Mouse (Mus musculus) heart, postnatal 25 days (tissue): ENCODE measurements around the gene Fam189a1. TPM values are rescaled to one million over a fixed set of nuclear protein-coding genes. Genes with fewer than 3 reads are reported as not detected.

Experiments used
- DNase-seq: peaks from one replicate; pipeline ENCODE4 v3.0.0; 2022; ENCODE audit warnings: low spot score
- intact Hi-C: fragments of 180-260 bp; cut with DNase I; formaldehyde crosslinking; loops from one replicate; pipeline ENCODE4 v1.15.1; 2025
- total RNA-seq, 2 experiments: library from RNA; stranded (reverse); gene quantifications; 2 replicates each; pipeline ENCODE4 v1.2.3; 2021

Gene Fam189a1
- total RNA-seq, 2 experiments from 2014 or later: not detected

- intact Hi-C loops: no loop called here
- no peak for DNase-seq
Measured at GRCm38 (mm10) chr7:64770779-64771390, 385.5 kb downstream of the Fam189a1 start.

GRCm38 (mm10) chr7:64769768-64770167 is 386.6 kb downstream of the Fam189a1 start:
- DNase-seq: no peak
- intact Hi-C loops: no loop called here

- intact Hi-C loops: no loop called here
- DNase-seq: no peak
Measured at GRCm38 (mm10) chr7:64765595-64765994, 390.8 kb downstream of the Fam189a1 start.

DNA sequence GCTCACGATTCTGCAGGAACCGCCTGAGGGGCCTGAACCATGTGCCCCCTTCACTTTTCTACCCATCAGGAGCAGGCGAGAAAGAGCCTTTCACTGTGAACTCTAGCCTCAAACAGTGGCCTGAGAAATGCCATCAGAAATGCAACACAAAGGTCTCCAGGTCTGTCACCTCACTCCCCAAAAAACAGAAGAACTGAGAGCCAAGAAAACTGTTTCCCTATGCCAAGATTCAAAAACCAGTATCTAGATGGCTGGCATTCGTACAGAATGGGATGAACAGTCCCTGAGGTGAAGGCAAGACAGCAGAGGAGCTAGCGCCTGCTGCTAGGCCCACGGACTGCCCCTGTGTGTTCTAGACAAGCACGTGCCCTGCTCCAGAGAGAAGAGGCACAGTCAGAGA is 401.2 kb downstream of the Fam189a1 start:
- intact Hi-C loops: no loop called here
- DNase-seq: no peak

- DNase-seq: no peak
- intact Hi-C loops: no loop called here
Measured at GRCm38 (mm10) chr7:64754161-64754560, 402.2 kb downstream of the Fam189a1 start.

- intact Hi-C loops: no loop called here
Measured at GRCm38 (mm10) chr7:64753678-64754077, 402.7 kb downstream of the Fam189a1 start.

GRCm38 (mm10) chr7:64752133-64752532 is 404.2 kb downstream of the Fam189a1 start:
- no peak for DNase-seq
- intact Hi-C loops: no loop called here

More at GRCm38 (mm10) chr7:64753678-64754077, 402.7 kb downstream of the Fam189a1 start:
- DNase-seq: no peak

- no peak for DNase-seq
- intact Hi-C loops: no loop called here
Measured at GRCm38 (mm10) chr7:64751465-64751864, 404.9 kb downstream of the Fam189a1 start.

GRCm38 (mm10) chr7:64743610-64744009 is 412.8 kb downstream of the Fam189a1 start:
- no peak for DNase-seq
- intact Hi-C loops: loop anchor here (2.0 kb wide), 1 partner anchor 991 kb away; no protein-coding TSS in a partner anchor

DNA sequence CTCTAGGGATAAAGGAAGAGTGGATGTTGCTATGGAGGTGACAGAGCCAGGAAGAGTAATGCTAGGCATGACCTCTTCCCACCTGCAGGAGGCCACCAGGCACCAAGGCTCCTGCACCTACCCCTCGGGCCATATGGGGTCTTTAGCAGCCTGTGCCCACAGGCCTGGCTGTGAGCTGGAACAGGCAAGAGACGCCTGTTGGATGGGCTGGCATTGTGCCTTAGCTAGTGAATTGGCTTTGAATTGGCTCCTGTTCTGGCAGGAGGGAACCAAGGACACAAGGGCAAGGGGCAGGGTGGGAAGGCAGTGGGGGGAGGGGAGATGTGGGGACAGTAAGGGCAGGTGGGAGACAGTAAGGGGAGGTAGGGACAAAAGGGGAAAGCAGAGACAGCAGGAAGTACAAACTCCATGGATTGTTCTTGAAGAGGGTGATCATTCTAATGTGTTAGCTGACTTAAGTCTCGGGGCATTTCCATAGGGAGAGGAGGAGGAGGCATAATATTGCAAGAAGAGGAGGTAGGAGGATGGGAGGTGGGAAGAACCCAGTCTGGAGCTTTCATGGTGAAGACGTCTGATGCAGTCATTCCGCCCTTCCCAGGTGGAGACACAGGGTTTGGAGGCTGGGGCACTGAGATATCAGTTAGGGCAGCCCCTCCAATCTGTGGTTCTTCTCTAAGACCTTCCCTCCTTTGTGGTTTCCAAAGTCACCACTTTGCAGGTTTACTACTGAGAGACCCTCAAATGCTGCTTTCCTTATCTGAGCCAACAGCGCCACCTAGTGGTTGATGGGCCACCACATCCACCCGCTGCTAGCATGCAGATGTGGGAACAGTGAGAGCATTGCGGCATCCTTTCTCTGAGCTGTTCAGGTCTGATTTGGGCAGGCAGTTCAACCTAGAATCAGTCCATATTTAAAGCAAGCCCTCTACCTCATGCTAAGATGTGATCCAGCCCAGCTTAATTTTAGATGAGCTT is 414.8 kb downstream of the Fam189a1 start:
- intact Hi-C loops: loop anchor here (2.0 kb wide), 1 partner anchor 989 kb away; no protein-coding TSS in a partner anchor
- DNase-seq: no peak

GRCm38 (mm10) chr7:64739131-64739530 is 417.2 kb downstream of the Fam189a1 start:
- DNase-seq: no peak
- intact Hi-C loops: loop anchor here (10.0 kb wide), 1 partner anchor 574 kb away; no protein-coding TSS in a partner anchor

DNA sequence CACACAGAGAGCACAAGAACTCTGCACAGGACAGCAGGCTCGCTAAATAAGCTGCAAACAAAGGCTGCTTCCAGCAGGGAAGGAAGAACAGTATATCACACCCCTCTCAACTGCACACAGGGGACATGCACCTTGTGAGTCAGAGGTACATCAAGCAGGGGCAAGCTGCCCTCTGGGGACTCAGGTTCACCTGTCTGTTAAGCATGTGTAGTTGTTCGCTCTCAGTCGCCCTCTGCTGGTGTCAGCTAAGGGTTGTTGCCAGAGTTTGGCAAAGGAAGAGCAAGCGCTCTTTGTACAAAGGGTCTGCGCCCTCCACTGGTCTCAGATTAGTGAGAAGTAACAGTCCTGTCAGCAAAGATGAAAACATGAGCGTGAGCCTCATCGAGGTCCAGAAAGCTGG is 426.6 kb downstream of the Fam189a1 start:
- DNase-seq: no peak
- intact Hi-C loops: loop anchor here (10.0 kb wide), 1 partner anchor 565 kb away; no protein-coding TSS in a partner anchor

DNA sequence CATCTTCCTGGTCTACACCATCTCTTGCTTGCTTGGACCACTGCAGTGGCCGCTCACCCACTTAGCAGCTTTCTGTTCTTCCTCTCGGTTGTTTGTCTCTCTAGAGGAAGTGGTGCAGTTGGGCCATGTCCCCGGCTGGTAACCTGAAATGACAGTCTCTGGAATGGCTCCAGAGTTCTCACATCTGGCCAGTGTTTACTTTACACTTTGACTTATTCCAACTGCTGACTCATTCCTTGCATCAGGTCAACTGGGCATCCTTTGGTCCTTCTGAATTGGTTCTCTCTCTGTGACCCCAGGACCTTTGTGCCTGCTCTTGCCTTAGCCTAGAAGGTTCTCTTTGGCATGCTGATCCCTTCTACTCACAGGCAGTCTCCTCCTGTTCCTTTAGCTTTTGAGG is 427.6 kb downstream of the Fam189a1 start:
- no peak for DNase-seq
- intact Hi-C loops: no loop called here

DNA sequence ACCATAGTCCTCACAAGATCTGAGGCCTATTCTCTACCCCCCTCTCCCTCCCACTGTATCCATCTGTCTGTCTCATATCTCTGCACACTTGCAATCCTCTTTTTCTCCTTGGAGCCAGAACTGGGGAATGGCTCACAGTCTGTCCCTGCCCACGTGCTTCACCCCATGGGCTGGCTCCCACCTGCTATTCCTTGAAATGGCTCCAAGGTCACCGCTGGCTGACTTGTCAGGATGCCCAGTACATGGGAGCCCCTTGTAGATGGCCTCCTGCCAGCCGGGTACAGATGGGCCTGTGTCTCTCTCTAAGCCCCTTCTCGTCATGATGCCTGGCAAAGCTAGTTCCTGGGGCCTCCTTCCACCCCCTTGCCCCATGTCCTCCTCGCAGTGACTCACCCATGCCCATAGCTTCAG is 428.2 kb downstream of the Fam189a1 start:
- intact Hi-C loops: no loop called here
- DNase-seq: no peak

DNA sequence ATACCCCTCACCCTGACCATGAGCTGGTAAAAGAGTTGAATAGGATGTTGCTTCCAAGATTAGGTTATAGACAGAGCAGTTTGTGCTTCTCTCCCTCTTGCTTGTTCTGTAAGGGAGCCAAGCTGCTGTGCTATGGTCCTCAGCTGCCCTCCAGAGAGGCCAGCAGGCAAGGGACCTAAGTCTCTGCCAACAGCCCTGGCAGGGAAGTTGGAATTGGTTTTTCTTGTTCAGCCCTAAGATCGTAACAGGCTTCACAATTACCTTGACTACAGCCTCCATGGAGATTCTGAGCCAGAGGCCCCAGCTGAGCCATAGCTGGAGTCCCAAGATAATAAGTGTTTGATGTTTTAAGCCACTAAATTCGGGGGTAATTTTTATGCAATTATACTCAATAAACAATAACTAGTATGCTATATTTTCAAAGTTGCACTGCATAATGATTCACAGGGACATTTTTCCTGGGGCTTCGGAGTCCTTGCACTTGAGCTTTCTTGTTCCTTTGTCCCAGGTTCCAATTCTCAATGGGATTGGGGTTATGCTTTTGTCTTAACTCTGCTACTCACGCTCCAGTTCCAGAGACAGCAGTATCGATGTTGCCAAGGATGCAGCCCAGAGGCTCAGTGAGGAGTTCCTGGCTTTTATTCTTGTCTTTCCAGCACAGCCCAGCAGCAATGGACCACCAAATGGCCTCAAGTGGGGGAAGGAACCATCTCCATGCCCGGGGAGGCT is 430.2 kb downstream of the Fam189a1 start:
- intact Hi-C loops: no loop called here
- DNase-seq: no peak

GRCm38 (mm10) chr7:64724409-64724808 is 432.0 kb downstream of the Fam189a1 start:
- DNase-seq: no peak
- intact Hi-C loops: no loop called here

DNA sequence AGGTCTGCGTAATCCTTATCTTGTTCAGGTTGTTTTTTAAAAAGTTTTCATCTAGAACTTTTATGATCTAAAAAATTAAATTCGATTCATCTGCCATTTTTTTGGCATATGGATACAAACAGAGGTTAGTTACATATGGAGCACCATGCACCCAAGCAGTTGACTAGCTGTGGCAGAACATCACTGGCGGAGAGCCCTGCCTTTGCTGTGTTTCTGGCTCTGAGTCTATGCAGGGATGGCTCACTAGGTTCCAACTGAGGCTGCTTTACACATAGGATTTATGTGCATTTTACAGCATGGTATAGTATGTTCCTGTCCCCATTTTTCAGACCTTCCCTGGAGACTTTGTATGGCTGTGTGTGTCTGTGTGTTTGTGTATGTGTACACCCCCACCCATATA is 433.1 kb downstream of the Fam189a1 start:
- no peak for DNase-seq
- intact Hi-C loops: no loop called here

DNA sequence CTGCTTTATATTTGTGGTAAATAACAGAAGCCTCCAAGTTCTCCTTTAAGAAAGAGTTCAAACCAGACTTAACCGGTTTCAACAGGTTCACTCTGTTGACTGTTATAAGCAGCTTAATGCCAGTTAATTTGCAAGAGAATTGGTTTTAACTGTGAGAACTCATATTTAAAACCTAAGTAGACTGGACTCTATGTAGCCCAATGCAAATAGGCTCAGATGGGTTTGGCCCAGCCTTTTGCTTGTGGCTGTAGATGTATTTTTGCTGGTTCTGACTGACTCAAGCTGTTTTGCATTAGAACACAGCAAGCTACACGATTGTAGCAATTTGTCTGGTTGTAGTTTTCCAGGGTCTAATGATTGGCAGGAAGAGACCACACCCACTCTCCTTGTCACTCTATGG is 440.1 kb downstream of the Fam189a1 start:
- intact Hi-C loops: no loop called here
- DNase-seq: no peak

DNA sequence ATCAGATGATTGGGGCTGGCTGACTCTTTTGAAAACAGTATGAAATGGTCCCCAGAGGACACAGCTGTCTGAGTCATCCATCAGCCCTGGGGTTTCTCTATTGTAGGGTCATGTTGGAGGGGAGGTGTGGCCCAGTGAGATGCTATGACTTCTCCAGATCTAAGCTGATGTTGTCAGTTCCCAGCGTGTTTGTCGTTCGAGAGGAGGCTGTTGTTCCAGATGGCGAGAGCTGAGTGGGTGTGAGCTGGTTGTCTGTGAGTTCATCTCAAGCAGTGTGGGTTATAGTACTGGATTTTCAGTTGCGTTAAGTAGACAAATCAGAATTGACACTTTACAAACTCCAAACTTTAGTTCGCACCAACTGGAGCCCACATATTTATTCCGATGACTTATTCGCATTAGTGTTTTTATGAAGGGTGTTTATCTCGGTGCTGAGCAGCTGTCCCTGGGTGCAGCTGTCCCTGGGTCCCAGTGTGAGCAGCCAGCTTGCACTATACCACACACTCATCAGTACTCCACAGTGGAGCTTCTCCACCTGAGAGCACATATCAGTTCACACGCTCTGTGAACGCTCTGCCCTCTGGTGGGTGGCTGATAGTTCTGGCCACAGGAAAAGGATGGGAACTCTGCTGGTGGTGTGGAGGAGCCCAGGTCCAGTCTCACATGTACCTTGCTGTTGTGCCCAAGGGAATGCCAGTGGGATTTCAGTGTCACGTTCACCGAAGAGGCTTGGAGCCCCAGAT is 446.7 kb downstream of the Fam189a1 start:
- intact Hi-C loops: no loop called here
- no peak for DNase-seq

- intact Hi-C loops: no loop called here
- DNase-seq: no peak
Measured at GRCm38 (mm10) chr7:64708176-64708575, 448.2 kb downstream of the Fam189a1 start.
